Mouse (Mus musculus): ENCODE results near the gene Yjefn3. TPM values are rescaled to one million over a fixed set of nuclear protein-coding genes. Genes with fewer than 3 reads are reported as not detected.
A peak's percentile ranks its signal among the peaks of the same experiment; 100 is the strongest.

Yjefn3 gene
- polyA plus RNA-seq, 1 experiment: not detected

DNA sequence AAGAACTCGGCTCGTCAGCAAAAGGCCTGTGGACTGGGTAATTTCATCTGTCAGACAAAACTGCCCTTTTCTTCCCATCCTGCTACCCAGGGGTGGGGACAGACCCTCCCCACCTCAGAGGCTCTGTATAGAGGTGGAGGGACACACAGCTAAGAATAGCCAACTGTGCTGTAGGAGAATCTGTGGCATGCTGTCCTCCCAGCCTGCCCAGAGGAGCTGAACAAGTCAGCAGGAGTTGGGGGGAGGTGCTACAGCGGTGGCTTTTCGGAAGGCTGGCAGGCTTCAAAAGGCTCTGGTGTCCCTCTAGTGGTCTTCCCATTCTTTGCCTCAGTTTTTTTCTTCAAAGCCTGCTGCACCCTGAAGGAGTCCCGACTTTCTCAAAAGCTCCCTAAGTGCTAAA is 13.2 kb upstream of the Yjefn3 start:
- TF ChIP-seq POLR2A (IDR thresholded peaks at IDR 0.05; ENCODE audit: insufficient read depth, low read depth, low read length) (no peak), CTCF (IDR thresholded peaks at IDR 0.05; ENCODE audit: insufficient read depth, low read depth, low read length) (no peak)
- Histone ChIP-seq H3K4me3 (ENCODE audit: insufficient read depth, low read depth, low read length) (no peak overlapping the region), H3K27ac (ENCODE audit: insufficient read depth, low read depth, low read length) (peak overlapping the region; percentile 33), H3K4me1 (ENCODE audit: control insufficient read depth, insufficient read depth, low read length) (peaks cover 51% of the 10 kb centered on the region)
- WGBS: 26% methylated on average over 5 of the region's 5 CpGs

- Histone ChIP-seq H3K27ac (ENCODE audit: insufficient read depth, low read depth, low read length) (no peak overlapping the region; the same call in 1 of the 2 replicates), H3K4me3 (ENCODE audit: insufficient read depth, low read depth, low read length) (no peak overlapping the region), H3K4me1 (ENCODE audit: control insufficient read depth, insufficient read depth, low read length) (peaks cover 44% of the 10 kb centered on the region)
- TF ChIP-seq POLR2A (IDR thresholded peaks at IDR 0.05; ENCODE audit: insufficient read depth, low read depth, low read length) (no peak), CTCF (IDR thresholded peaks at IDR 0.05; ENCODE audit: insufficient read depth, low read depth, low read length) (no peak)
- WGBS: 88% methylated on average over 4 of the region's 4 CpGs
Observed at GRCm38 (mm10) chr8:69914526-69914925, 12.0 kb upstream of the Yjefn3 start.

DNA sequence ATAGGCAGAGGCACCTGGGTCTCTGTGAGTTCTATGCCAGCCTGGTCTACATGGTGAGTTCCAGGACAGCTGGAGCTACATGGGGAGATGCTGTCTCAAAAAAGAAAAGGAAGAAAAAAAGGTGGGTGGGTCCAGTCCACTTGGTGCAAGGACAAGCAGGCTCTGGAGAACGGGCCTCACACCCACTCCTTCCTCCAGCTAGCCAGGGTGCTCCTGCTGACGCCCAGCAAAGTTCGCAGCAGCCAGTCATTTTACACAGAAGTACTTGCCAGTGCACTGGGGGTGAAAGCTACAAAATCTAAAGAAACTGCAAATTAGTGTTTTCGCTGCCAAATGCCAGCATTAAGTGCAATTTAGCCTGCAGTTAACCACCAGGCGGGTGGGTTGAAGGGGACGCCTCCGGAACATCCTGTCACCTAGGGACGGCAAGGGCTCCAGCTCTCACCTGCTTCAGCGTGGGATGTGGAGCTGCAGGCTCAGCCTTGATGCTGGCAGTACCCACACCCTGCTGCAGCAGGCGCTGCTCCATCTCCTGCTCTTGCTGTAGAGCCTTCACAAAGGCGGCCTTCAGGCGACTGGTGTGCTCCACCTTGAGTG is 10.1 kb upstream of the Yjefn3 start:
- TF ChIP-seq POLR2A (IDR thresholded peaks at IDR 0.05; ENCODE audit: insufficient read depth, low read depth, low read length): no peak
- peak; percentile 26; the same call in 1 of the 2 replicates for TF ChIP-seq CTCF (IDR thresholded peaks at IDR 0.05; ENCODE audit: insufficient read depth, low read depth, low read length)
- Histone ChIP-seq H3K4me3 (ENCODE audit: insufficient read depth, low read depth, low read length) (no peak overlapping the region), H3K4me1 (ENCODE audit: control insufficient read depth, insufficient read depth, low read length) (peaks cover 42% of the 10 kb centered on the region), H3K27ac (ENCODE audit: insufficient read depth, low read depth, low read length) (peak overlapping the region; percentile 71)
- 27% methylated on average over 12 of the region's 12 CpGs for WGBS

DNA sequence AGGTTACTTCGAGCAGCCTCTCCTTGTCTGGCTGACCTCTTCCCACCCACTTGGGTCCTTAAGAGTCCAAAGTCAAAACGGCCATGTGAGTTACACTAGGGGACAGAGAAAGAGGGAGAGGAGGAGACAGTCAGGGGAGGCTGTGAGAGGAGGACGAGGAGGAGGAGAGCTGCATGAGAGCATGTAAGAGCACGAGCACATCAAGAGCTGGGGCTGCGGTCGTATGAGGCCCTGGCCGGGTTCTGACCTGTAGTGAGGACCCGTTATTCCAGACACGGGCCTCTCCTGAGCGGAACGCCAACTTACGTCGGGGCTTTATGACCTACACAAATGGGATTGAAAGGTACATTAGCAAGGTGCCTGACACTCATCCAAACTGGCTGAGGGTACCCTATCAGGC is 9.4 kb upstream of the Yjefn3 start:
- TF ChIP-seq CTCF (IDR thresholded peaks at IDR 0.05; ENCODE audit: insufficient read depth, low read depth, low read length) (no peak), POLR2A (IDR thresholded peaks at IDR 0.05; ENCODE audit: insufficient read depth, low read depth, low read length) (no peak)
- H3K4me1 ChIP-seq (ENCODE audit: control insufficient read depth, insufficient read depth, low read length): peaks cover 42% of the 10 kb centered on the region
- H3K4me3 ChIP-seq (ENCODE audit: insufficient read depth, low read depth, low read length): no peak overlapping the region
- no peak overlapping the region for H3K27ac ChIP-seq (ENCODE audit: insufficient read depth, low read depth, low read length)
- WGBS: 88% methylated on average over 13 of the region's 13 CpGs

DNA sequence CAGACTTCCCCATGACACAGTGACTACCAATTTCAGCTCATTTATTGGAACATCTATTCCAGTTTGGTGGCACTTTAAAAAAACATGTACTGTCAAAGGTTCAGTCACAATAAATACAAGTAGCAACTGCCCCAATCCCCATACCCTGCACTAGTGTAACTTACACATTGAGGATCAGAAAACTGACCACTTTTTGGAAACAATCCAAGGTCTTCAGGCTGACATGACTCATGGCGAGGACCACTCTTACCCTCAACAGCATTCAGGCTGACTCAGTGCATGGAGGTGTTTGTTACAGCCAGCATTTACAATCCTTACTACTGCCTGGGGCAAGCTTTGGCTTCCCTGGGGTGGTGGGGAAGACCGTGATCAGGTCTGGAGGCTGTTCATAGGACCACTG is 4.6 kb upstream of the Yjefn3 start:
- WGBS: 78% methylated on average over 2 of the region's 2 CpGs
- Histone ChIP-seq H3K27ac (ENCODE audit: insufficient read depth, low read depth, low read length) (no peak overlapping the region), H3K4me1 (ENCODE audit: control insufficient read depth, insufficient read depth, low read length) (peaks cover 20% of the 10 kb centered on the region), H3K4me3 (ENCODE audit: insufficient read depth, low read depth, low read length) (no peak overlapping the region)
- no peak for TF ChIP-seq POLR2A (IDR thresholded peaks at IDR 0.05; ENCODE audit: insufficient read depth, low read depth, low read length)

- Histone ChIP-seq H3K27ac (ENCODE audit: insufficient read depth, low read depth, low read length) (no peak overlapping the region), H3K4me3 (ENCODE audit: insufficient read depth, low read depth, low read length) (no peak overlapping the region), H3K4me1 (ENCODE audit: control insufficient read depth, insufficient read depth, low read length) (peaks cover 18% of the 10 kb centered on the region)
- no peak for TF ChIP-seq CTCF (IDR thresholded peaks at IDR 0.05; ENCODE audit: insufficient read depth, low read depth, low read length)
- no peak for TF ChIP-seq POLR2A (IDR thresholded peaks at IDR 0.05; ENCODE audit: insufficient read depth, low read depth, low read length)
- 66% methylated on average over 2 of the region's 2 CpGs for WGBS
Observed at GRCm38 (mm10) chr8:69906260-69906659, 3.7 kb upstream of the Yjefn3 start.

DNA sequence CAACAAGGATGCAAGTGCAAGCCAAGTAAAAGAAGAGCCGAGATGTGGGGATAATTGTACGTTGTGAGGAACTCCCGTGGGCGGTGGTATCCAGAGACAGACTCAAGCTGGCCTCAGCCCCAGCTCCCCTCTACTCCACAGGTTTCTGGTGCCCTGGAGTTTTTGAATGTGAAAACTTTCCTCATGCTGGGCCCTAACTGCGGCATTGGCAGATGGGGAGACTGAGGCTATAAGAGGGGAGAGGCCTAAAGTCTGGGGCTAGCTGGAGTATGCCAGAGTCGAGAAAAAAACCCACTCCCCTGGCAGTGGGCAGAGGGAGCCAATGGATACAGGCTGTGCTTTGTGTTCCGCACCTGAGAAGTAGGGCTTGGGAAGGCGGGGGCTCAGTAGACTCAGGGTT is 1.6 kb upstream of the Yjefn3 start:
- WGBS: 57% methylated on average over 8 of the region's 8 CpGs

GRCm38 (mm10) chr8:69903063-69903542 is 591 bp upstream of the Yjefn3 start:
- Histone ChIP-seq H3K27ac (ENCODE audit: insufficient read depth, low read depth, low read length) (peak overlapping the region; percentile 68), H3K4me1 (ENCODE audit: control insufficient read depth, insufficient read depth, low read length) (peaks cover 24% of the 10 kb centered on the region), H3K4me3 (ENCODE audit: insufficient read depth, low read depth, low read length) (peak overlapping the region; percentile 80)
- TF ChIP-seq CTCF (IDR thresholded peaks at IDR 0.05; ENCODE audit: insufficient read depth, low read depth, low read length) (no peak), POLR2A (IDR thresholded peaks at IDR 0.05; ENCODE audit: insufficient read depth, low read depth, low read length) (peak; percentile 71; the same call in 1 of the 2 replicates)
- WGBS: under 1% methylated on average over 45 of the region's 45 CpGs

More for the DNA sequence above, 1.6 kb upstream of the Yjefn3 start:
- no peak for TF ChIP-seq CTCF (IDR thresholded peaks at IDR 0.05; ENCODE audit: insufficient read depth, low read depth, low read length)
- TF ChIP-seq POLR2A (IDR thresholded peaks at IDR 0.05; ENCODE audit: insufficient read depth, low read depth, low read length): no peak
- H3K4me1 ChIP-seq (ENCODE audit: control insufficient read depth, insufficient read depth, low read length): peaks cover 23% of the 10 kb centered on the region
- H3K27ac ChIP-seq (ENCODE audit: insufficient read depth, low read depth, low read length): no peak overlapping the region
- no peak overlapping the region for H3K4me3 ChIP-seq (ENCODE audit: insufficient read depth, low read depth, low read length)

DNA sequence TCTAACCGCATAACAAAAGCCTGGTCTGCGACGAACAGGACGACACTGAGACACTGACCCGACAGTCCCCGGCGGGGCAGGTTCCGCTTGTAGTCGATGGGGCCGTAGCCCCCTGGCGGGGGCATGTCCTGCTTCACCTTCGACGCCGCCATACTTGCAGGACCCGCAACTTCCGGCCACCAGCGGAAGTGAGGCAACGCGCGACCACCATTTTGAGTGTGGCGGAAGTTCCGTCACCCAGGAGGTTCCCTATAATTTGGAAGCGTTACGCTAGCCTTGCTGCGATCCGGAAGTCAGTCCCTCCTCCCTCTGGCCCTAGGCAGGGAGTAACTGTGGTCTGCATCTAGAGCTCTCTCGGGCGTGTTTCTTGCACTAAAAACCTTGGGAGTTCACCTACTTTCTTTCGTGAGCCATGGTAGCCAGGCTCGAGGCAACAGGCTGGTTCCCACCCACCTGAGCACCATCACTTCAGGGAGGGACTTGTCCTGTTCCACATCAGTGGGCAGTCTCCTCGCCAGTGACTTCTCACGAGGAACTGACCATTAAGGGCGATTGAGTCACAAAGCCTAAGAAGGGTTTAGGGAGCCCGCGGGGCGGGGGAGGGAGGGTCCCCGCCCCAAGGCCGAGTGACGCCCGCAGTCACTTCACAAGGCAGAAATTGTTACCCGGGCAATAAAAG is 889 bp downstream of the Yjefn3 start:
- Histone ChIP-seq H3K4me1 (ENCODE audit: control insufficient read depth, insufficient read depth, low read length) (peaks cover 30% of the 10 kb centered on the region), H3K27ac (ENCODE audit: insufficient read depth, low read depth, low read length) (peak overlapping the region; percentile 81), H3K4me3 (ENCODE audit: insufficient read depth, low read depth, low read length) (peak overlapping the region; percentile 80)
- TF ChIP-seq CTCF (IDR thresholded peaks at IDR 0.05; ENCODE audit: insufficient read depth, low read depth, low read length): peak; percentile 92
- peak; percentile 77 for TF ChIP-seq POLR2A (IDR thresholded peaks at IDR 0.05; ENCODE audit: insufficient read depth, low read depth, low read length)
- WGBS: 1% methylated on average over 41 of the region's 41 CpGs
